Mouse (Mus musculus): ENCODE results near the gene Ifi202b. TPM values are rescaled to one million over a fixed set of nuclear protein-coding genes. Genes with fewer than 3 reads are reported as not detected.
"Not testable (repeated sequence)": the region's sequence is repeated elsewhere in the genome, so short reads cannot be mapped to it uniquely, and the experiment has no call there.

Gene Ifi202b
- 0.16 TPM in 1 of 2 replicates, not detected in the other for polyA plus RNA-seq (2015; fragmentation: Nextera tagmentation; extraction: Ambion mirVana)

GRCm38 (mm10) chr1:173982694-173983305 is at the start of gene Ifi202b:
TSS of gene Ifi202b (minus strand) at chr1:173982744.
- not testable (repeated sequence) for H3K9me3 ChIP-seq (ENCODE audit: control insufficient read depth, low read length); ATAC-seq (ENCODE audit: low read depth); H3K27me3 ChIP-seq (ENCODE audit: control insufficient read depth, insufficient read depth, low read depth, low read length); H3K4me3 ChIP-seq (ENCODE audit: low read length); H3K9ac ChIP-seq (ENCODE audit: low read length); H3K4me1 ChIP-seq (replicated peaks; ENCODE audit: control insufficient read depth, insufficient read depth, low read length); H3K27ac ChIP-seq (ENCODE audit: low read length); H3K36me3 ChIP-seq (ENCODE audit: control insufficient read depth, insufficient read depth, low read length); H3K4me2 ChIP-seq (ENCODE audit: low read depth, low read length)
- 70% methylated on average over 6 of the region's 6 CpGs for WGBS

- Histone ChIP-seq H3K4me1 (replicated peaks; ENCODE audit: control insufficient read depth, insufficient read depth, low read length) (no peaks in the 10 kb centered on the region), H3K36me3 (ENCODE audit: control insufficient read depth, insufficient read depth, low read length) (no peaks in the 10 kb centered on the region), H3K27ac (ENCODE audit: low read length) (no peak within 1 kb of the TSS), H3K27me3 (ENCODE audit: control insufficient read depth, insufficient read depth, low read depth, low read length) (no peaks in the 10 kb centered on the region), H3K4me3 (ENCODE audit: low read length) (no peak within 1 kb of the TSS), H3K9ac (ENCODE audit: low read length) (no peak within 1 kb of the TSS), H3K9me3 (ENCODE audit: control insufficient read depth, low read length) (no peaks in the 10 kb centered on the region), H3K4me2 (ENCODE audit: low read depth, low read length) (no peak within 1 kb of the TSS)
- 28% methylated on average over 1 of the region's 1 CpGs for whole genome bisulfite sequencing
- ATAC-seq (ENCODE audit: low read depth), result no peak
Measured at GRCm38 (mm10) chr1:174031698-174032097, 49.2 kb upstream of the Ifi202b start, which contains the start of gene Ifi205. TSS of gene Ifi205 (minus strand) at chr1:174031810.

GRCm38 (mm10) chr1:174007050-174007449 is 24.5 kb upstream of the Ifi202b start:
- not testable (repeated sequence) for H3K36me3 ChIP-seq (ENCODE audit: control insufficient read depth, insufficient read depth, low read length); H3K27me3 ChIP-seq (ENCODE audit: control insufficient read depth, insufficient read depth, low read depth, low read length); H3K9me3 ChIP-seq (ENCODE audit: control insufficient read depth, low read length); H3K27ac ChIP-seq (ENCODE audit: low read length); H3K4me1 ChIP-seq (replicated peaks; ENCODE audit: control insufficient read depth, insufficient read depth, low read length); H3K4me3 ChIP-seq (ENCODE audit: low read length); H3K4me2 ChIP-seq (ENCODE audit: low read depth, low read length); H3K9ac ChIP-seq (ENCODE audit: low read length); ATAC-seq (ENCODE audit: low read depth)

GRCm38 (mm10) chr1:174004352-174005109 is 22.0 kb upstream of the Ifi202b start:
- not testable (repeated sequence) for H3K36me3 ChIP-seq (ENCODE audit: control insufficient read depth, insufficient read depth, low read length); ATAC-seq (ENCODE audit: low read depth); H3K4me3 ChIP-seq (ENCODE audit: low read length); H3K27me3 ChIP-seq (ENCODE audit: control insufficient read depth, insufficient read depth, low read depth, low read length); H3K4me1 ChIP-seq (replicated peaks; ENCODE audit: control insufficient read depth, insufficient read depth, low read length); H3K9me3 ChIP-seq (ENCODE audit: control insufficient read depth, low read length); H3K9ac ChIP-seq (ENCODE audit: low read length); H3K4me2 ChIP-seq (ENCODE audit: low read depth, low read length); H3K27ac ChIP-seq (ENCODE audit: low read length)
- 57% methylated on average over 2 of the region's 3 CpGs for WGBS

GRCm38 (mm10) chr1:173995003-173995402 is 12.5 kb upstream of the Ifi202b start:
- ATAC-seq (ENCODE audit: low read depth), result no peak
- Histone ChIP-seq H3K4me3 (ENCODE audit: low read length) (no peak overlapping the region), H3K9me3 (ENCODE audit: control insufficient read depth, low read length) (no peaks in the 10 kb centered on the region), H3K9ac (ENCODE audit: low read length) (no peak overlapping the region), H3K4me1 (replicated peaks; ENCODE audit: control insufficient read depth, insufficient read depth, low read length) (no peaks in the 10 kb centered on the region), H3K27ac (ENCODE audit: low read length) (no peak overlapping the region), H3K4me2 (ENCODE audit: low read depth, low read length) (no peak overlapping the region), H3K36me3 (ENCODE audit: control insufficient read depth, insufficient read depth, low read length) (no peaks in the 10 kb centered on the region), H3K27me3 (ENCODE audit: control insufficient read depth, insufficient read depth, low read depth, low read length) (no peaks in the 10 kb centered on the region)
- 74% methylated on average over 4 of the region's 4 CpGs for WGBS

GRCm38 (mm10) chr1:173981038-173981437 is 1.5 kb downstream of the Ifi202b start:
- not testable (repeated sequence) for H3K9me3 ChIP-seq (ENCODE audit: control insufficient read depth, low read length); H3K27ac ChIP-seq (ENCODE audit: low read length); H3K36me3 ChIP-seq (ENCODE audit: control insufficient read depth, insufficient read depth, low read length); H3K4me1 ChIP-seq (replicated peaks; ENCODE audit: control insufficient read depth, insufficient read depth, low read length); H3K4me2 ChIP-seq (ENCODE audit: low read depth, low read length); ATAC-seq (ENCODE audit: low read depth); H3K4me3 ChIP-seq (ENCODE audit: low read length); H3K27me3 ChIP-seq (ENCODE audit: control insufficient read depth, insufficient read depth, low read depth, low read length); H3K9ac ChIP-seq (ENCODE audit: low read length)
- 9% methylated on average over 3 of the region's 3 CpGs for WGBS

GRCm38 (mm10) chr1:173977622-173978021 is 4.9 kb downstream of the Ifi202b start:
- no peaks in the 10 kb centered on the region for H3K9me3 ChIP-seq (ENCODE audit: control insufficient read depth, low read length)
- no peaks in the 10 kb centered on the region for H3K36me3 ChIP-seq (ENCODE audit: control insufficient read depth, insufficient read depth, low read length)
- no peak overlapping the region for H3K4me3 ChIP-seq (ENCODE audit: low read length)
- no peak overlapping the region for H3K4me2 ChIP-seq (ENCODE audit: low read depth, low read length)
- no peak overlapping the region for H3K27ac ChIP-seq (ENCODE audit: low read length)
- no peak overlapping the region for H3K9ac ChIP-seq (ENCODE audit: low read length)
- H3K4me1 ChIP-seq (replicated peaks; ENCODE audit: control insufficient read depth, insufficient read depth, low read length), result no peaks in the 10 kb centered on the region
- no peaks in the 10 kb centered on the region for H3K27me3 ChIP-seq (ENCODE audit: control insufficient read depth, insufficient read depth, low read depth, low read length)
- ATAC-seq (ENCODE audit: low read depth), result no peak

- no peaks in the 10 kb centered on the region for H3K27me3 ChIP-seq (ENCODE audit: control insufficient read depth, insufficient read depth, low read depth, low read length)
- no peak overlapping the region for H3K4me3 ChIP-seq (ENCODE audit: low read length)
- no peaks in the 10 kb centered on the region for H3K9me3 ChIP-seq (ENCODE audit: control insufficient read depth, low read length)
- ATAC-seq (ENCODE audit: low read depth), result no peak
- no peak overlapping the region for H3K27ac ChIP-seq (ENCODE audit: low read length)
- H3K36me3 ChIP-seq (ENCODE audit: control insufficient read depth, insufficient read depth, low read length), result no peaks in the 10 kb centered on the region
- no peak overlapping the region for H3K9ac ChIP-seq (ENCODE audit: low read length)
- no peaks in the 10 kb centered on the region for H3K4me1 ChIP-seq (replicated peaks; ENCODE audit: control insufficient read depth, insufficient read depth, low read length)
- no peak overlapping the region for H3K4me2 ChIP-seq (ENCODE audit: low read depth, low read length)
Measured at GRCm38 (mm10) chr1:173973111-173973510, 9.4 kb downstream of the Ifi202b start.

- H3K27me3 ChIP-seq (ENCODE audit: control insufficient read depth, insufficient read depth, low read depth, low read length); H3K4me3 ChIP-seq (ENCODE audit: low read length); H3K36me3 ChIP-seq (ENCODE audit: control insufficient read depth, insufficient read depth, low read length); H3K4me2 ChIP-seq (ENCODE audit: low read depth, low read length); H3K4me1 ChIP-seq (replicated peaks; ENCODE audit: control insufficient read depth, insufficient read depth, low read length); ATAC-seq (ENCODE audit: low read depth); H3K9ac ChIP-seq (ENCODE audit: low read length); H3K9me3 ChIP-seq (ENCODE audit: control insufficient read depth, low read length); H3K27ac ChIP-seq (ENCODE audit: low read length): not testable (repeated sequence)
- WGBS, result 62% methylated on average over 1 of the region's 1 CpGs
Measured at GRCm38 (mm10) chr1:173961491-173961890, 21.1 kb downstream of the Ifi202b start.

All from lung, embryonic 16.5 days (tissue).